Mouse (Mus musculus): ENCODE data around the gene F2r. TPM values are rescaled to one million over a fixed set of nuclear protein-coding genes. Genes with fewer than 3 reads are reported as not detected.

F2r gene
- 10 to 100 TPM; 32.9 to 37.3 TPM for polyA plus RNA-seq (2017; shearing (Covaris generic))

- ATAC-seq: peak; percentile 88
Observed at GRCm38 (mm10) chr13:95618309-95618712, at the start of gene F2r. F2r (minus strand) TSS chr13:95618487.

DNA sequence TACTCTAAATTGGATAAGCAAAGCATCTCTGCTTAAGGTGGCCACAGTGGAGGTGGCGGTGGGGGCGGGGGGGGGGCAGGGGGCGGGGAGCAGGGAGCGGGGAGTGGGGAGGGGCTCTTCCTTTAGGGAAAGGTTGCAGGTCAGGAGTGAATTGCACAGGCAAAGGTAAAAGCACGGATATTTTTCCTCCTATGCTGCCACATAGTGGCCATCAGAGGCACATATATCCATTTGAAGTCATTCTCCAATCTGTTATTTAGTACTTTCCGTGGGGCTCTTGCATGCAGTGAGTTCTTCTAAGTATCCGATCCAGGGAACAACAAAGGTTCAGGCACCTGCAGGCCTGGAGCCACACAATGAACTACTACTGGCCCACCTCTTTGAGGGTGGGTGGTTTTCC is 49.0 kb upstream of the F2r start:
- ATAC-seq: no peak

DNA sequence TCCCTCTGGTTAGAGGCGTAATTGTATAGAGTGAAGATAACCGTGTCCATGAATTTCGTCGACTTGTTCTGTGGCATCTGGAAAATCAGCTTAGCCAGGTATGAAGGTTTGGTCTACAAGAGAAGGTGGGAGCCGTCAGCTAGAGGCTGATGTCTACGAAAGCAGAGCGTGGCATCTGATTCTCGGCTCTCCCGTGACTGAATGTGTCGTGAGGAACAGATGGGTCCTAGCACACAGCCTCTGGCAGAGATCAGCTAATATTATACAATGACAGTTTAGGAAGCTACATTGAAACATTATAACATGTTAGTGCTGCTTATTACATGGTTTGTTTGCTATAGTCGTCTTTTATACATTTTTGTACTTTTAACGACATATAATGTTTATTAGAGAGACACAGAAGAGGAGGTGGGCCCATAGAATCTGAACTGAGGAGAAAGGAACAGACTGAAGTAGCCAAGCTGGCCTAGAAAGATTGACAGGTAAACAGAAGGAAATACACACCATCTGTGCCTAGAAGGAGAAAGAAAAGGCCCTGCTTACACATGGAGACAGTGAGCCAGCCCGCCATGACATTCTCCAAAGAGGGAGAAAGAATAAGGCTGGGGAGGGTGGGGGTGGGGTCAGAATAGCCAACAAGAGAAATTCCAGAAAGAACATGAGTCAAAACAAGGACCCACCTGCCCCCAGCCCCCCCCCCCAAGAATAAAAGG is 47.5 kb upstream of the F2r start:
- ATAC-seq: no peak

- no peak for ATAC-seq
Observed at GRCm38 (mm10) chr13:95663834-95664233, 45.5 kb upstream of the F2r start.

- ATAC-seq: no peak
Observed at GRCm38 (mm10) chr13:95659432-95659831, 41.1 kb upstream of the F2r start.

- ATAC-seq: no peak
Observed at GRCm38 (mm10) chr13:95657171-95657570, 38.9 kb upstream of the F2r start.

DNA sequence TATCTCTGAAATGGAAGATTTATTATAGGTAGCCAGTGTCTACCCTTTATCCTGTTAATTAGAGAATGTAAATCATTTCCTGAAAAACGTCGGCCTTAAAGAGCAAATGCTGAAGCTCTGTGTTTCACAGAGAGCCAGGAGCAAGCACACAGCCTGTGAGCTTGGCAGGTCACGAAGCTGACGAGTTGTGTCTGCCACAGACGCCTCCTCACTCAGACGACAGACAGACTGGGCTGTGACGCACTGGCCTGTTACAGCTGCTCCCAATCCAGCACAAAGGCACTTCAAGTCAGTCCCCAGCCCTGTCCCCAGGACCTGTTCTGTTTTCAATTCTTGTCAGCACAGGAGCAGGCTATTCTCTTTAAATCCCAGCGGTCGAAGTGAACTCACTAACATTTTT is 37.0 kb upstream of the F2r start:
- no peak for ATAC-seq

DNA sequence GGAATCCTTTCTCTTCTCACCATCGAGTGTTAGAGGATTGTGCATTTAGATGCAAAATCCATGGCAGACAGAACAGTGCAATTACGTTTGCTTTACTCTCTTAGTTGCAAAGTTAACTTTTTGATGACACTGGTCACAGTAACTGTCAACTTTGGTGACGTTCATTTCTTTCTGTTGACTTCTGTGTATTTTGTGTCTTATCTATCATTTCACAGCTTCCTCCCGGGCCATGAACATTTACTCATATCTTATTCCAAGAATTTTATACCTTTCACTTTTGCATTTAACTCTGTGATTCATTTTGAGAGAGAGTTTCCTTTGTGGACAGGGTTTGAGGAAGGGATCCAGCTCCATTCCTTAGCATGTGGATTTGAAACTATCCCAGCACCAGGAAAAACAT is 35.4 kb upstream of the F2r start:
- ATAC-seq: no peak

- ATAC-seq: peak; percentile 58
Observed at GRCm38 (mm10) chr13:95651870-95652668, 33.8 kb upstream of the F2r start.

DNA sequence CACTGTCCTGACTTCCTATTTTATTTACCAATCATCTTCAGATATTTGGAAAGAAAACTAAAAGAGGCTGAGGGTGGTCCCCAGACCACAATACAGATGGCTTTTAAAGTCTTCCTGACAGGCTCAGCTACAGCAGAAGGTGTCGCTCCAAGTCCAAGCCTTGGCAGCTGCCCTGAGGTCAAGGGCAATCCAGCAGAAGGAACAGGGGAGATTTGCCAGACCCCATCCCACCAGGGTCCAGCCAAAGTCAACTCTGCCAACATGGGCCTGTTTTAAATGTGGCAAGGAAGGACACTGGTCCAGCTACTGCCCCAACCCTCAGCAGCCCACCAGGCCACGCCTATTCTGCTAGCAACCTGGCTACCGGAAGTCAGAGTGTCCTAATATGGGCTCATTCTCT is 31.7 kb upstream of the F2r start:
- ATAC-seq: no peak

DNA sequence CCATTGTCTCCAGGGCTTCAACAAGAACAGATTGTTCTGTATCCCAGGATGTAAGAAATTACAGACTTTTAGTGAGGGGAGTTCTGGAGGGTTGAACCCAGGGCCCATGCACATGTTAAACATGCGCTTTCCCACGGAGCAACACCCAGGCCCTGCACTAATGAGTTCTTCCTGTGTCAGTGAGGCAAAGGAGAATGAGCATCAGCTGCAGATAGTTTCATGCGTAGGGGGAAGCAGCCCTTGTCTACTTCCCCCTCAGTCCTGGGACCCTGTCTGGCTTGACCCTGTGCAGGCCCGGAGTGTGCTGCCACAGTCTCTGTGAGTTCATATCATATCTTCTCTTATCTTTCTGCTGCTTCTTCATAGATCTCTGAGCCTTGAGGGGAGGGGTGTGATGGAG is 29.0 kb upstream of the F2r start:
- no peak for ATAC-seq

DNA sequence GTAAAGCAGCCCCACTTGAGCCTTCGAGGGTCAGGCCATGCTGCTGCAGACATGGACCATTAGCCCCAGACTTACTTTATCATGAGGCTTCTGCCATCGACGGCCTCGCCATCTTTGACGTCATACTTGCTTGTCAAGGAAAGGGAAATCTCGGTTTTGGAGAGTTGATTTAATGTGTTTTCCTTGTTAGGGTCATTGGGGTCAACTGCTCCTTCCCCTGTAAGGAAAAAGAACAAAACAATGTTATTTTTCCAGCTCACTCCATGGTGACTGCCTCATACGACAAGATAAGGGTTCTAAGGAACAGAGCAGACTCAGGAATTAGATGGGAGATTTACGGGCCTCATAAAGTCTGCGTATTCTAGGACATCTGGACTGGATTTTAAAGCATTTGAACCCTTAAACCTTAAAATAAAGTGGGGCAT is 28.4 kb upstream of the F2r start:
- no peak for ATAC-seq

GRCm38 (mm10) chr13:95643740-95644139 is 25.5 kb upstream of the F2r start:
- ATAC-seq: no peak

GRCm38 (mm10) chr13:95641061-95641986 is 23.0 kb upstream of the F2r start:
- ATAC-seq: no peak

DNA sequence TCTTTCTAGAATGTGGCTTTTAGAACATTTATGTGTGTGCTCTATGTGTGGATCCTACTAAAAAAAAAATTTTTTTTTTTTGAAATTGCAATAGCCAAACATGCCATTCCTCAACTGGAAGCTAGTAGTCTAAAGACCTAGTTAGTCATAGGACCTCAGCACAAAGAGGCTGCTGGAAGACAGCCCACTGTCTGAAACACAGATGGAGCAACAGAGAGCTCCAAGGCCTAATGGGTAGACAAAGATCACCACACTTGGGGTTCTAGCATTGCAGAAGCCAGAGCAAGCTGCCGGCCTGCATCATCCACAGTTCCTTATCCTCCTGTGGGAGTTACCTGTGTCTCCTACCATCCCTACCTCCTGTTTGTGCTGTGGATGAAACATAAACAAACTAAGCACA is 22.1 kb upstream of the F2r start:
- ATAC-seq: no peak

DNA sequence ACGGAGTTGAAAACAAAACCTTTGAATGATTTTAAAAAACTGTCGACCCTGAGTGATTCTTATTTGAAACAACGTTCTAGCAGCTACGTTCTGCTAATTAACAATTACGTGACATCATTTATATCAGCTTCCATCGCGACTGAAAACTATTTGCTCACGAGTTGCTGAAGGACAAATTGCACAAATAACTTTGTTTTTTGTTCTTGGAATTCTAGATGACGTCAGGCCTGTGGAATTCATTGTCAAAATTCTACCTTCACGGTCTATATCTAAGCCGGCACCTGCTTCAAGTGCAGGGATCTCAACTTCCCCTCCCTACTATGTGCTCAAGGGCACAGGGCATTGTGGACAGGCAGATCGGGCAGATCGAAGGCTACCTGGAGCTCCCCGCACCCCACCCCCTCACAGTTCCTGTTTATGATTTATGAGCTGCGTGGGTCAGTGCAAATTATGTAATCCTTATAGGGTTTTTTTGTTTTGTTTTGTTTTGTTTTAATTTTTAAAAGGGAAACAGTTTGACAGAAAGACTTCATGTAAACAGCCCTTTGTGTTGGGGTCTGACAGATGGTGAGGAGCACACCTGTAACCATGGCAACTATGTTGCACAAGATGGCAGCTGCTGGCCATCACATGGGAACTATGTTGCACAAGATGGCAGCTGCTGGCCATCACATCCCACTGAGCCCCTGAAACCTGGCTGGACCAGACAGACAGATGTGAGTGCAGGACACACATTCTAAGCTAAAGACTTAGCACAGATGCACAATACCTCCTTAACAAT is 21.2 kb upstream of the F2r start:
- ATAC-seq: no peak

DNA sequence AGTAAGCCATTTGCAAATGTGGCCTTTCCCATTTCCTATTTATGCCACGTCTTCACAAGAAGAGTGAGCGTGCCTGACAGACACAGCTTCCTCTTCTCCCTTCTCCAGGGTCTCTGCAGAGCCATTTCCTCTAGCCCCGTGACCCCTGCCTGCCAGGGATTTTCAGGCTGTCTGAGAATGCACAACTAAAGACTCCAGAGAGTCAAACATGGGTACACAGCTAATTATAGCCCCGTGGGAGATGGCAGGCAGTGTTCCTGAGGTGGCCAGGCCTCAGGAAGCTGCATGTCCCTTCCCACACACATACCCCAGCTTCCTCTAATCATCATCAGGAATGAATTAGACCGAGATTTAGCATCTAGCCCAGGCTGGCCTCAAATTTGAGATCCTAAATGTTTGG is 20.6 kb upstream of the F2r start:
- no peak for ATAC-seq

DNA sequence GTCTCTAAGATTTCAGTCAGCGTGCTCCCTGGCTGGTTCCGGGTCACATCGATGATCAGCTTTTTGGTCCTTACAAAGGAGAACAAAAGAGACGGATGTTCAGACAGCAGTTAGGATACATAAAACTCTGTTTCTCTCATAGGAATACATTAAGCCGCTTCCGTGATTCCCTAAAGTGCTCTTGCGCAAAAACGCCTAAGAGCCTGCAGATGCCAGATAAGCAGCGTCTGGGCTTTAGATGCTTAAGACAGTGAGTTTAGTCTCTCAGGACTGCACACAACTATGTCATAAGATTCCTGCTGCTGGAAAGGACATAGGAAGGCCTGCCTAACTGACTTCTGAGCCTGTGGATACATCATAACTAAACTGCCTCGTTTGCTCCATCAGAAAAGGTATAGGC is 19.4 kb upstream of the F2r start:
- no peak for ATAC-seq

DNA sequence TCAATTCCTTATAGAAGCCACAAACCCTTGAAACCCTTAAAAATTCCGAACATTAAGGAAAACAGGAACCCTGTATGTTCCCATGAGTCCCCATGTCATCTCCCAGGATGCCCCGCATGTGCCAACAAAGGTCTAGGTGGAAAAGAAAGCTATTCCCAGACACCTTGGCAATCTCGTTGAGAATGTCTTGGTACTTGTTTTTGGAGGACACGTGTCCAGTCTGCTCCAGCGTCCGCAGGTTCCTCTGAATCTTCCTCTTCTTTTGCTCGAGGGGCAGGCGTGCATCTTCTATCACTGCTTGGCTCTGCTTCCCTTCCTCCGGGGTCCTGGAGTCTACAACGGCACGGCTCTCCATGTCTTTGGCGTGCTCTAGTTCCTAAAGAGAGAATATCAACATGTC is 17.0 kb upstream of the F2r start:
- ATAC-seq: no peak

DNA sequence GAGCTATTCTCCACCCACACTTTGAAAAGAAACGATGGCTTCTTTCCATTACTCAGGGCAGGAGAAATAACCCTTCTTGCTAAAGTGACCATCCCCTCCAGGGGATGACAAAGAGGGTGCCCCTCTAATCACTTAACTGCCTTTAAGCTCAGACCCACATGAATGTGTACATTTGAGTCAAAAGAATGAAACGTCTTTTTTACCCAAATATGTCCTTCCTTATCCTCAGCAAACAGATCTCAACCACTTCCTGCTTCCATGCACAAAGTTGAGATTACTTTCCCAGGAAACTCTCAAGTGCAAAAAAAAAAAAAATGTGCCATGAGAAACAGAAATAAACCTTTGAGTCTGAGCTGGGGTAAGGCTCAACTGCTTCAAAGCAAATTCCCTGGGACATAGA is 16.2 kb upstream of the F2r start:
- ATAC-seq: no peak

DNA sequence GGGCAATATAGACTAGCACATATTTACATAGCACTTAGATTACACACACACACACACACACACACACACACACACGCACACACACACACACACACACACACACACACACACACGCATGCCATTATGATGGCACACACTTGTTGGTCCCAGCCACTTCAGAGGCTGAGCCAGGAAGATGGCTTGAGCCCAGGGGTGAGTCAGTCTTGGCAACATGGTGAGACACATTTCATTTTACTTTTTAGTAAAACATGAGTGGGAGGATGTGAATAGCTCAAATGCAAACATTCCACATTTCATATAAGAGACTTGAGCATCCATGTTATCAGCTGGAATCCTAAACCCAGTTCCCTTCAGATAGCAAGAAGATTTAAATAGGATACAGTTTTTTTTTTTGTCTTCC is 15.1 kb upstream of the F2r start:
- no peak for ATAC-seq

DNA sequence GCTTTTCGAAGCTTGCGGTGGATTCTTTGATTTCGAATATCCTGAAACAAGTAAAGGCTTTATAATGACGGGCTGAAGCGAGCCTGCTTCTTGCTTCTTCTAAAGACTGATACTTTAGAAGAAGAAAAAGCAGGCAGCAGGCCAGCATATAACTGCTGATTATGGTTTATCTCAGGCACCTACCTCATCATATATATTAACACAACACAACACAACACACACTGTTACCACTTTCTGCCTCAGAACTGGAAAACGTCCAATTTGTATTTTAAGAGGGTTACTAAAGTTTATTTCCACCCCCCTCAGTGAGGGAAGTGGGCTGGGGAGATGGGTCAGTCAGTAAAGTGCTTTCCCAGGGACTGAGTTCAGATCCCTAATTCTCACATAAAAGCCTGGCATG is 13.9 kb upstream of the F2r start:
- ATAC-seq: no peak

Measured in activated CD4-positive, CD25-positive, alpha-beta regulatory T cell, adult 4 months (primary cell).